Mouse (Mus musculus) cerebellum, adult 2 months (tissue): Measurements from ENCODE around the gene Abhd16a.

Experiments used
- CTCF ChIP-seq: fragments of 200-500 bp; IDR thresholded peaks from 2 replicates; pipeline ENCODE4 v1.5.1; 2011; ENCODE audit warnings: low read depth, mild to moderate bottlenecking, control low read depth, low read length, moderate library complexity, borderline replicate concordance; ENCODE audit not compliant: insufficient read depth
- POLR2A ChIP-seq: fragments of 200-500 bp; IDR thresholded peaks from 2 replicates; pipeline ENCODE4 v1.6.1; 2011; ENCODE audit warnings: low read length, control low read depth, borderline replicate concordance; ENCODE audit not compliant: insufficient read depth

- no peak for TF ChIP-seq CTCF
- no peak for TF ChIP-seq POLR2A
Measured at GRCm38 (mm10) chr17:35152121-35152520, 63.1 kb downstream of the Abhd16a start.
